Mouse (Mus musculus): ENCODE measurements around the gene Rgs3.

DNA sequence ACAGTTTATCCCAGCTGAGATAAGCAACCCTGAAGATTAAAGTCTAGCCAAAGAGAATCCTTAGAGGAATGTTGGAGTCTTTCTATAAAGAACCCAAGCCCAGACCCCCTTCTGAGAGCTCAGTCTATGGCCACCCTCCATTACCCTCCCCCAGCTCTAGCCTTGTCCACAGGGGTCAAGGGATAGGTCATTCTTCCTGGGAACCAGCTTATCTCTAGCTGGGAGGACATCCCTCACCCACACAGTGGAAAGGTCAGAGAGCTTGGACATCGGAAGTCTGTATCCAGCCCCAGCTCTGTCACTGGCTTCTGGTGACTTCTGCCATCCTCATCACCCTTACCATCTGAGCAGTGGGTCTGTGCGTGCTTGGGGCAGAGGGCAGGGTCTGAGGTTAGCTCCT is 75.2 kb downstream of the Rgs3 start:
- TF ChIP-seq CTCF (IDR thresholded peaks at IDR 0.05; ENCODE audit: low read depth): no peak
- TF ChIP-seq EP300 (IDR thresholded peaks at IDR 0.05; ENCODE audit: low read depth): no peak

Data from liver, postnatal 0 days (tissue).